Mouse (Mus musculus): ENCODE measurements around the gene Arsg. TPM values are rescaled to one million over a fixed set of nuclear protein-coding genes. Genes with fewer than 3 reads are reported as not detected.

Gene Arsg
- polyA plus RNA-seq, 1 experiment, result not detected

- peaks cover 4% of the 10 kb centered on the region for H3K4me1 ChIP-seq (ENCODE audit: control insufficient read depth, insufficient read depth, low read length)
- no peak overlapping the region for H3K27ac ChIP-seq (ENCODE audit: insufficient read depth, low read depth, low read length)
- H3K4me3 ChIP-seq (ENCODE audit: insufficient read depth, low read depth, low read length), result no peak overlapping the region
- WGBS, result 89% methylated on average over 4 of the region's 4 CpGs
- TF ChIP-seq POLR2A (IDR thresholded peaks at IDR 0.05; ENCODE audit: insufficient read depth, low read depth, low read length), result no peak
- TF ChIP-seq CTCF (IDR thresholded peaks at IDR 0.05; ENCODE audit: insufficient read depth, low read depth, low read length), result no peak
These were observed 118.3 kb downstream of the Arsg start for GRCm38 (mm10) chr11:109591511-109591910.

- H3K27ac ChIP-seq (ENCODE audit: insufficient read depth, low read depth, low read length), result no peak overlapping the region
- no peak for TF ChIP-seq CTCF (IDR thresholded peaks at IDR 0.05; ENCODE audit: insufficient read depth, low read depth, low read length)
- no peak for TF ChIP-seq POLR2A (IDR thresholded peaks at IDR 0.05; ENCODE audit: insufficient read depth, low read depth, low read length)
- peaks cover 4% of the 10 kb centered on the region for H3K4me1 ChIP-seq (ENCODE audit: control insufficient read depth, insufficient read depth, low read length)
- H3K4me3 ChIP-seq (ENCODE audit: insufficient read depth, low read depth, low read length), result no peak overlapping the region
- 74% methylated on average over 6 of the region's 6 CpGs for WGBS
These were observed 120.2 kb downstream of the Arsg start for GRCm38 (mm10) chr11:109593200-109593981.

GRCm38 (mm10) chr11:109594761-109595160 lies 121.6 kb downstream of the Arsg start:
- H3K27ac ChIP-seq (ENCODE audit: insufficient read depth, low read depth, low read length), result no peak overlapping the region
- 85% methylated on average over 8 of the region's 8 CpGs for WGBS

GRCm38 (mm10) chr11:109598778-109599570 lies 125.8 kb downstream of the Arsg start:
- TF ChIP-seq POLR2A (IDR thresholded peaks at IDR 0.05; ENCODE audit: insufficient read depth, low read depth, low read length) (no peak), CTCF (IDR thresholded peaks at IDR 0.05; ENCODE audit: insufficient read depth, low read depth, low read length) (no peak)
- WGBS, result 94% methylated on average over 12 of the region's 12 CpGs
- Histone ChIP-seq H3K27ac (ENCODE audit: insufficient read depth, low read depth, low read length) (no peak overlapping the region), H3K4me1 (ENCODE audit: control insufficient read depth, insufficient read depth, low read length) (no peaks in the 10 kb centered on the region), H3K4me3 (ENCODE audit: insufficient read depth, low read depth, low read length) (no peak overlapping the region)

More at GRCm38 (mm10) chr11:109594761-109595160, 121.6 kb downstream of the Arsg start:
- Histone ChIP-seq H3K4me1 (ENCODE audit: control insufficient read depth, insufficient read depth, low read length) (peaks cover 4% of the 10 kb centered on the region), H3K4me3 (ENCODE audit: insufficient read depth, low read depth, low read length) (no peak overlapping the region)
- TF ChIP-seq POLR2A (IDR thresholded peaks at IDR 0.05; ENCODE audit: insufficient read depth, low read depth, low read length) (no peak), CTCF (IDR thresholded peaks at IDR 0.05; ENCODE audit: insufficient read depth, low read depth, low read length) (no peak)

- Histone ChIP-seq H3K4me3 (ENCODE audit: insufficient read depth, low read depth, low read length) (no peak overlapping the region), H3K4me1 (ENCODE audit: control insufficient read depth, insufficient read depth, low read length) (peaks cover 8% of the 10 kb centered on the region), H3K27ac (ENCODE audit: insufficient read depth, low read depth, low read length) (no peak overlapping the region)
- 82% methylated on average over 6 of the region's 6 CpGs for WGBS
- TF ChIP-seq POLR2A (IDR thresholded peaks at IDR 0.05; ENCODE audit: insufficient read depth, low read depth, low read length) (no peak), CTCF (IDR thresholded peaks at IDR 0.05; ENCODE audit: insufficient read depth, low read depth, low read length) (no peak)
These were observed 134.4 kb downstream of the Arsg start for GRCm38 (mm10) chr11:109607600-109607999.

- TF ChIP-seq CTCF (IDR thresholded peaks at IDR 0.05; ENCODE audit: insufficient read depth, low read depth, low read length), result no peak
- TF ChIP-seq POLR2A (IDR thresholded peaks at IDR 0.05; ENCODE audit: insufficient read depth, low read depth, low read length), result no peak
- H3K4me3 ChIP-seq (ENCODE audit: insufficient read depth, low read depth, low read length), result no peak overlapping the region
- H3K4me1 ChIP-seq (ENCODE audit: control insufficient read depth, insufficient read depth, low read length), result peaks cover 8% of the 10 kb centered on the region
- H3K27ac ChIP-seq (ENCODE audit: insufficient read depth, low read depth, low read length), result no peak overlapping the region
- WGBS, result 65% methylated on average over 6 of the region's 6 CpGs
These were observed 135.9 kb downstream of the Arsg start for GRCm38 (mm10) chr11:109608976-109609625.

GRCm38 (mm10) chr11:109610046-109610794 lies 137.0 kb downstream of the Arsg start:
- no peak overlapping the region for H3K27ac ChIP-seq (ENCODE audit: insufficient read depth, low read depth, low read length)
- 15% methylated on average over 9 of the region's 9 CpGs for WGBS
- TF ChIP-seq CTCF (IDR thresholded peaks at IDR 0.05; ENCODE audit: insufficient read depth, low read depth, low read length) (no peak), POLR2A (IDR thresholded peaks at IDR 0.05; ENCODE audit: insufficient read depth, low read depth, low read length) (no peak)
- H3K4me1 ChIP-seq (ENCODE audit: control insufficient read depth, insufficient read depth, low read length), result peaks cover 8% of the 10 kb centered on the region
- peak overlapping the region; percentile 95 for H3K4me3 ChIP-seq (ENCODE audit: insufficient read depth, low read depth, low read length)

DNA sequence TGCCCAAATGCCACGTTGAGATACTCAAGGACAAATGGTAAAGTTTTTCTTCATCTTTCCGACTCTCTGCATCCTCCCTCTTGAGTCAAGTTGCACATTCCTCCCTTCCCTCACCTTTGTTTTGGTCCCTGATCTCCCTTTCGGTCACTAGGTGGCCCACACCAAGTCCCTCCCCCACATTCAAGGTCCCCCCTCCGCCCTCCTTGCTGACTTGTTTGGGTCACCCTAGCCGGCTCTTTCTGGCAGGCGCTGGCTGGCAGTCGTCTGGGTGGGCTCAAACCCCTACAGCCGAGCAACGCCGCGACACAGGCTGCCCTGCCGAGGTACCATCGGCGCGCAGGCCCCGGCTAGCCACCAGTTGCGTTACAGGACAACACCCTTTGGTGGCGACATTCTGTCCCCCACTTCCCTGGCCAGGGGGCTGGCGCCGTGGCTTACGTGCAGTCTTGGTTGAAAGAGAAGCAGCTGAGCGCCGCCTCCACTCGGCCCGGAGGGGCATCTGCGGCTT lies 137.7 kb downstream of the Arsg start:
- WGBS, result under 1% methylated on average over 26 of the region's 26 CpGs

More for the DNA sequence above, 137.7 kb downstream of the Arsg start:
- H3K4me3 ChIP-seq (ENCODE audit: insufficient read depth, low read depth, low read length), result peak overlapping the region; percentile 95
- TF ChIP-seq POLR2A (IDR thresholded peaks at IDR 0.05; ENCODE audit: insufficient read depth, low read depth, low read length), result no peak
- peak overlapping the region; percentile 33; the same call in 1 of the 2 replicates for H3K27ac ChIP-seq (ENCODE audit: insufficient read depth, low read depth, low read length)
- H3K4me1 ChIP-seq (ENCODE audit: control insufficient read depth, insufficient read depth, low read length), result peaks cover 8% of the 10 kb centered on the region
